Mouse (Mus musculus) stomach, embryonic 16.5 days (tissue): Measurements from ENCODE around the gene Kmt2d. TPM values are rescaled to one million over a fixed set of nuclear protein-coding genes. Genes with fewer than 3 reads are reported as not detected.

Experiments used
- ATAC-seq: fragments of 200-750 bp; cut with Nextera tagmentation; 2 replicates; pipeline ENCODE4 v1.8.0; 2017; ENCODE audit warnings: moderate number of reproducible peaks, moderate TSS enrichment; ENCODE audit not compliant: insufficient read depth, low FRiP score
- H3K27ac ChIP-seq: fragments of 300-500 bp; sonication (generic); 2 replicates; pipeline ENCODE4 v1.5.1; 2014; ENCODE audit warnings: low read length
- H3K27me3 ChIP-seq: fragments of 300-500 bp; sonication (generic); 2 replicates; pipeline ENCODE4 v1.6.1; 2014; ENCODE audit warnings: low read length, control low read depth, mixed read lengths; ENCODE audit not compliant: control insufficient read depth, insufficient read depth
- H3K36me3 ChIP-seq: fragments of 300-500 bp; sonication (generic); 2 replicates; pipeline ENCODE4 v1.6.1; 2014; ENCODE audit warnings: low read length; ENCODE audit not compliant: control insufficient read depth, insufficient read depth
- H3K4me1 ChIP-seq: fragments of 300-500 bp; sonication (generic); 2 replicates; pipeline ENCODE4 v1.6.1; 2014; ENCODE audit warnings: low read length, control low read depth, mixed read lengths; ENCODE audit not compliant: control insufficient read depth, insufficient read depth
- H3K4me2 ChIP-seq: fragments of 300-500 bp; sonication (generic); 2 replicates; pipeline ENCODE4 v1.6.1; 2014; ENCODE audit warnings: low read depth, low read length, mixed read lengths
- H3K4me3 ChIP-seq: fragments of 300-500 bp; sonication (generic); replicated peaks from 2 replicates; pipeline ENCODE4 v1.5.1; 2014; ENCODE audit warnings: mild to moderate bottlenecking, low read length
- H3K9ac ChIP-seq: fragments of 300-500 bp; sonication (generic); 2 replicates; pipeline ENCODE4 v1.6.1; 2014; ENCODE audit warnings: low read length
- H3K9me3 ChIP-seq: fragments of 300-500 bp; sonication (generic); replicated peaks from 2 replicates; pipeline ENCODE4 v1.6.1; 2016; ENCODE audit warnings: low read length, control low read depth; ENCODE audit not compliant: control insufficient read depth
- WGBS: fragments of 180-500 bp; shearing (Covaris S2); extraction: QIAGEN DNeasy Blood & Tissue Kit; methylation state at CpG from one replicate; pipeline ENCODE4 v1.1.7; 2014; 5-methylcytosine and 5-hydroxymethylcytosine counted together
- polyA plus RNA-seq: library from polyadenylated mRNA; unstranded; fragments of >200 nt; fragmentation: Nextera tagmentation; extraction: Ambion mirVana; gene quantifications from 2 replicates; pipeline ENCODE4 v1.2.1, GENCODE M21; 2015

The Kmt2d gene
- polyA plus RNA-seq, 1 experiment from 2014 or later: 11.4 TPM

DNA sequence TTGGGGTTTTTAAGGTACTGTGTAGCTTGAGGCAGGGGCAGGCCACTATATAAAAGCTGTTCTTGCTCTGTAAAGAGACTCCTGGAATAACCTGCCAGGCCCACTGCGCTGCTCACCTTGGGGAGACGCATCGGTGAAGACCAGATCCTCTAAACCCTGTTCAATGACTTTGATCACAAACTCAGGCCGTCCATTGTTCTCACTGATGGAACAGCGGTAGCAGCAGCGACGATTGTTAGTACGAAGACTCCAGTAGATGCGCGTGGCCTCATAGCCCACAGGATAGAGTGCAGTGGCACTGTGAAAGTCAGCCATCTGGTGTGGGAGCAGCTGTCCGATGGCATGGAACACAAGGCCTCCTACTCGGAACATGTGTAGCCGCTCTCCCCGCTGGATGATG lies 31.8 kb downstream of the Kmt2d start:
- 94% methylated on average over 14 of the region's 14 CpGs for WGBS
- no peaks in the 10 kb centered on the region for H3K9me3 ChIP-seq

DNA sequence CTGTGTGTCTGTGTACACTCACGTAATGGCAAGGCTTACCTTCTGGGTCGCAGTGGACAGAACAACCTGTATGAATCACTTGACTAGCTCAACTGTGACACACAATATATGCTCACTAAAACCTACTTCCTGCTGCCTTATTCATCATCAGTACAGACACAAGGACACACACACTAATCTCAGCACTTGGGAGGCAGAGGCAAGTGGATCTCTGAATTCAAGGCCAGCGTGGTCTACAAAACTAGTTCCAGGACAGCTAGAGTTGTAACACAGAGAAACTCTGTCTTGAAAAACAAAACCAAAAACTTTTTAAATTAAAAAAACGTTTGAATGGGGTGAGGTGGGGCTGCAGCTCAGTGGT lies 33.3 kb downstream of the Kmt2d start:
- Histone ChIP-seq H3K4me1 (no peaks in the 10 kb centered on the region), H3K4me3 (no peak overlapping the region), H3K27ac (no peak overlapping the region), H3K9me3 (no peaks in the 10 kb centered on the region), H3K9ac (no peak overlapping the region), H3K4me2 (no peak overlapping the region), H3K36me3 (peaks cover 58% of the 10 kb centered on the region), H3K27me3 (no peaks in the 10 kb centered on the region)
- 71% methylated on average over 4 of the region's 4 CpGs for WGBS
- no peak for ATAC-seq

More for the DNA sequence above, 31.8 kb downstream of the Kmt2d start:
- H3K9ac ChIP-seq: no peak overlapping the region
- no peak for ATAC-seq
- H3K4me1 ChIP-seq: no peaks in the 10 kb centered on the region
- H3K4me3 ChIP-seq: no peak overlapping the region
- H3K4me2 ChIP-seq: no peak overlapping the region
- no peak overlapping the region for H3K27ac ChIP-seq
- H3K27me3 ChIP-seq: no peaks in the 10 kb centered on the region
- peaks cover 68% of the 10 kb centered on the region for H3K36me3 ChIP-seq

DNA sequence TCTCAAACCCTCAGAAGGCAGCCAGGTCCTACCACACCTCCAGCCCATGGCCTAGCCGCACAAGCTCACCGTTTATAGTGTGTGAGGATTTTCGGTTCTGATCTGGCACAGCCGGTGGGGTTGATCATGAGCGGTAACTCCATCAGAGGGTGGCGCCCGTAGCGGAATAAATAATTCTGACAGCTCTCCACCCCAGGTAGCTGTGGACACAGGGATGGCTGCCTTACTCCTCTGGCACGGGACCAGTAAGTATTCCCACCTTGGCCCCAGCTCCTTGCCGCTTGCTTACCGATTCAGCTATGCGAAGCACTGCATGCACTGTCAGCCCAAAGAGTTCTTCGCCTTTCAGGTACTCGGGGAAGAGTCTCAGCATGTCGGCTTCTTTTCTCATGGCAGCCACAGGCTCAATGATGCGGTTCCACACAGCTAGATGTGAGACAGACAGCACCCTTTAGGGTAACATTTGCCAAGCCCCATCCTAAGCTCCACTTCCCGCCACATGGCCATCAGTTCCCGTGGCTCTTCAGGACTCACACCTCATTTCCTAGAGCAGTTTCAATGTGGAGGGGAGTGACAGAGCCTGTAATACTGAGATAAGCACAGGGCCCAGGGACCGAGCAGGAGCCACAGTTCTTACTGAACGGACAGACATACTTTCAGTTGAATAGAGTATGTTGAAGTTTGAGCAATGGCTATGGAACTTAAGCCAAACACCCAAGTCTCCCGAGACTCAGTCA lies 33.8 kb downstream of the Kmt2d start:
- Histone ChIP-seq H3K27ac (no peak overlapping the region), H3K36me3 (peaks cover 58% of the 10 kb centered on the region)

GRCm38 (mm10) chr15:98835291-98835690 lies 35.7 kb downstream of the Kmt2d start:
- no peak overlapping the region for H3K4me3 ChIP-seq
- no peak for ATAC-seq
- H3K4me2 ChIP-seq: no peak overlapping the region
- H3K9ac ChIP-seq: no peak overlapping the region
- no peaks in the 10 kb centered on the region for H3K27me3 ChIP-seq
- no peak overlapping the region for H3K27ac ChIP-seq
- H3K4me1 ChIP-seq: peaks cover 5% of the 10 kb centered on the region; the same call in 1 of the 2 replicates
- peaks cover 50% of the 10 kb centered on the region for H3K36me3 ChIP-seq
- 93% methylated on average over 14 of the region's 14 CpGs for WGBS
- no peaks in the 10 kb centered on the region for H3K9me3 ChIP-seq

More for the DNA sequence above, 33.8 kb downstream of the Kmt2d start:
- no peak overlapping the region for H3K9ac ChIP-seq
- ATAC-seq: no peak
- no peaks in the 10 kb centered on the region for H3K9me3 ChIP-seq
- H3K4me2 ChIP-seq: no peak overlapping the region
- H3K4me3 ChIP-seq: no peak overlapping the region
- no peaks in the 10 kb centered on the region for H3K27me3 ChIP-seq
- H3K4me1 ChIP-seq: no peaks in the 10 kb centered on the region
- 91% methylated on average over 21 of the region's 21 CpGs for WGBS

DNA sequence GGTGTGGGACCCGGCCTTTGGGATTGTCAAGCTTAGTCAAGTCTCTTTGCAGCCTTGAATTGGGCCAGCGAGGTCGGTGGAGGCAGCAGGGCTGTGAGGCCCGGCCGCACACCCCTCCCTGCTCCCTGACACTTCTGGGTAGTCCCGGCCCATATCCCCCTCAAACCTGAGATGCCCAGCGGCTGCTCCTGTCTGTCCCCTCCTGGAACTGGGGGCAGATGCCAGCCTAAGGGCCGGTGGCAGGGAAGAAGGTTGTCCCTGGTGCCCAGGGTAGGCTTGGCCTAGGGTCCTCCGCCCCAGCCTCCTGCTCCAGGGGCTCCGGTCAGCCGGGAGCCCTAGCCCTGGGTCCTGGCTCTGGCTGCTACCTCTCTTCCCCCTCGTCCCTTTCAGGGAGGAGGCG lies 36.9 kb downstream of the Kmt2d start:
- H3K9me3 ChIP-seq: no peaks in the 10 kb centered on the region
- ATAC-seq: no peak
- peaks cover 40% of the 10 kb centered on the region for H3K36me3 ChIP-seq
- no peaks in the 10 kb centered on the region for H3K27me3 ChIP-seq
- H3K9ac ChIP-seq: no peak overlapping the region
- H3K4me1 ChIP-seq: peaks cover 10% of the 10 kb centered on the region
- no peak overlapping the region for H3K4me2 ChIP-seq
- no peak overlapping the region for H3K4me3 ChIP-seq
- H3K27ac ChIP-seq: no peak overlapping the region
- WGBS: 87% methylated on average over 13 of the region's 13 CpGs

DNA sequence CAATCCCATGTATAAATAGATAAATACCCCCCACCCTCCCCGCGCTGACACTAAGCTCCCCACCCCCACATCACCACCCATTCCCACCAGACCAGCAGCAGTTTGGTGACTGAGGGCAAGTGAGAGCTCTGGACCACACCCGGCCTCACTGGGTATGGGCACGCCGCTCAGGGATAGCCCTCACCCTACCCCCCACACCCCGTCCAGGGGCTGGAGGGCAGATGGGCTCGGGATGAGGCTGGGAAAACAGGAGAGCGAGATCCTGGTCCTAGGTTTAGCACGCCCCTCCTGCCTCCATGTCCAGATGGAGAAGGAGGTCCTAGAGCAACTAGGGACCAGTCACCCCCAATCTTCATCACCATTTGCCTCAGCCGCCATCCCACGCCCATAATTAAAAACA lies 37.7 kb downstream of the Kmt2d start:
- H3K4me1 ChIP-seq: peaks cover 10% of the 10 kb centered on the region
- 85% methylated on average over 11 of the region's 11 CpGs for WGBS
- no peak overlapping the region for H3K4me3 ChIP-seq
- H3K36me3 ChIP-seq: peaks cover 35% of the 10 kb centered on the region
- H3K9me3 ChIP-seq: no peaks in the 10 kb centered on the region
- ATAC-seq: no peak
- H3K27me3 ChIP-seq: no peaks in the 10 kb centered on the region
- no peak overlapping the region for H3K27ac ChIP-seq
- no peak overlapping the region for H3K9ac ChIP-seq
- no peak overlapping the region for H3K4me2 ChIP-seq

- H3K9me3 ChIP-seq: no peaks in the 10 kb centered on the region
- H3K4me2 ChIP-seq: peak overlapping the region; percentile 73
- peaks cover 28% of the 10 kb centered on the region for H3K36me3 ChIP-seq
- 48% methylated on average over 12 of the region's 12 CpGs for WGBS
- H3K27ac ChIP-seq: peak overlapping the region; percentile 94
- ATAC-seq: no peak
- peak overlapping the region; percentile 66; the same call in 1 of the 2 replicates for H3K9ac ChIP-seq
- no peak overlapping the region for H3K4me3 ChIP-seq
- peaks cover 10% of the 10 kb centered on the region for H3K4me1 ChIP-seq
- no peaks in the 10 kb centered on the region for H3K27me3 ChIP-seq
Observed at GRCm38 (mm10) chr15:98832161-98833058, 38.6 kb downstream of the Kmt2d start.

GRCm38 (mm10) chr15:98831684-98832035 lies 39.3 kb downstream of the Kmt2d start:
- H3K9me3 ChIP-seq: no peaks in the 10 kb centered on the region
- peak overlapping the region; percentile 66 for H3K9ac ChIP-seq
- peak overlapping the region; percentile 94 for H3K27ac ChIP-seq
- H3K36me3 ChIP-seq: peaks cover 22% of the 10 kb centered on the region
- WGBS: 14% methylated on average over 9 of the region's 9 CpGs
- ATAC-seq: no peak
- peaks cover 10% of the 10 kb centered on the region for H3K4me1 ChIP-seq
- no peaks in the 10 kb centered on the region for H3K27me3 ChIP-seq
- peak overlapping the region; percentile 76 for H3K4me3 ChIP-seq
- H3K4me2 ChIP-seq: peak overlapping the region; percentile 73
